Mouse (Mus musculus): ENCODE measurements around the gene Zfp239. TPM values are rescaled to one million over a fixed set of nuclear protein-coding genes. Genes with fewer than 3 reads are reported as not detected.
"Not testable (repeated sequence)": the region's sequence is repeated elsewhere in the genome, so short reads cannot be mapped to it uniquely, and the experiment has no call there.

Gene Zfp239
- polyA plus RNA-seq, 1 experiment from 2014 or later, result 12.3 TPM

DNA sequence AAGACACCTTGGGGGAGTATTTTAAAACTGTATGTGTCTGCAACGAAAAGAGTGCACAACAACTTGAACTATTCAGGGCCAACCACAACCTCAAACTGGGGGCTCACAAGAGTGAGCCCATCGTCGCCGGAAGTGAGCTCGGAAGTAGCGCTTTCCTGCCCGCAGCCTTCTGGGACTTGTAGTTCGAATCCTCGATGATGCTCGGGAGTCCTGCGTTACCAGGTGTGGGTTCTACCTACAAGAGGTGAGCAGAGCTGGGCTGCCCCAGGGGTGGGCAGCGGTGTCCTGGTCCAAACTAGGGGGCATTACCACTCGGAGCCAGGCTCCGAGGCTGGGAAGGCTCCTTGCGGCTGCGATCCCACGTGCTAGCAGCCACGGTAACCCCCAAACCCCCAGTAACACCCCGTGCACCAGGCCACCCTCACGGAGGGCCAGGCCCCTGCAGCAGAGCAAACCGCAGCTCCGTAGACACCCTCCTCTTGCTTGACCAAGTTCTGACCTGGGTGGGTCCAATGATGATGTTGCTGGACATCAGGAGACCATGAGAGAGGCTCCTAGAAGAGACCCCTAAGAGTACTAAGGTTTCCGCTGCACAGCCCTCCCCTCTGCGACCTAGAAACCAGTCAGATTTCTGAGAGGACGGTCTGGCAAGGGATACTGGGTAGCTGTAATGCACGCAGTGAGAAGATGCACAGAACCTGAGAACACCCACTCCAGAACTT lies 1.2 kb downstream of the Zfp239 start:
- H3K9ac ChIP-seq, result peak overlapping the region; percentile 63
- no peak for TF ChIP-seq CTCF (IDR thresholded peaks at IDR 0.05; ENCODE audit: low read depth)
- H3K4me2 ChIP-seq, result peak overlapping the region; percentile 80
- H3K36me3 ChIP-seq (ENCODE audit: insufficient read depth), result no peaks in the 10 kb centered on the region
- H3K9me3 ChIP-seq (ENCODE audit: low read depth, low read length), result no peaks in the 10 kb centered on the region
- ATAC-seq (ENCODE audit: insufficient read depth) (peak; percentile 84), DNase-seq (peak; percentile 87)
- peaks cover 6% of the 10 kb centered on the region; the same call in 1 of the 2 replicates for H3K4me1 ChIP-seq (ENCODE audit: insufficient read depth)
- H3K4me3 ChIP-seq (ENCODE audit: low read depth, low read length), result peak overlapping the region; percentile 64
- no peaks in the 10 kb centered on the region for H3K27me3 ChIP-seq (ENCODE audit: insufficient read depth, low read length)
- H3K27ac ChIP-seq (ENCODE audit: low read depth), result no peak overlapping the region
- 3% methylated on average over 26 of the region's 26 CpGs for WGBS

DNA sequence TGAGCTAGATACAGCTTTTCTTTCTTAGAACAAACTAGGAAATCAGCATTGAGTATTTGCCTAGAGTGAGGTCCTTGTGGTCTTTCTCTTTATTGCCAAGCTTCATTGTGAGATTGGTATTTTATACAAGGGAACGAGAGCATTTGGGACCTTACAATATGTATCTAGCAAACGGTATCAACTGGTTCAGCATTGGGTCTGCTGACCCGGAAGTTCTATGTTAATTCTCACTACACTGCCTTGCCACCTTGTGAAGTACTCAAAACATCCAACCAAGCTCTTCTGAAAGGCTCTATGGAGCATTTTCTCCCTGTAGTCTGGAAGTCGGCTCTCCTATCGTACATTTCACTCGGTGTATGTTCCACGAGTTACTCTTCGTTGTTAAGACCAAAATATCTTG lies 1.9 kb downstream of the Zfp239 start:
- ATAC-seq (ENCODE audit: insufficient read depth) (no peak), DNase-seq (no peak)
- Histone ChIP-seq H3K27me3 (ENCODE audit: insufficient read depth, low read length) (no peaks in the 10 kb centered on the region), H3K4me3 (ENCODE audit: low read depth, low read length) (peak overlapping the region; percentile 64), H3K4me1 (ENCODE audit: insufficient read depth) (peaks cover 6% of the 10 kb centered on the region; the same call in 1 of the 2 replicates), H3K9me3 (ENCODE audit: low read depth, low read length) (no peaks in the 10 kb centered on the region), H3K4me2 (peak overlapping the region; percentile 80), H3K27ac (ENCODE audit: low read depth) (no peak overlapping the region), H3K9ac (peak overlapping the region; percentile 63; the same call in 1 of the 2 replicates), H3K36me3 (ENCODE audit: insufficient read depth) (no peaks in the 10 kb centered on the region)
- WGBS, result 92% methylated on average over 8 of the region's 8 CpGs
- TF ChIP-seq CTCF (IDR thresholded peaks at IDR 0.05; ENCODE audit: low read depth), result no peak

DNA sequence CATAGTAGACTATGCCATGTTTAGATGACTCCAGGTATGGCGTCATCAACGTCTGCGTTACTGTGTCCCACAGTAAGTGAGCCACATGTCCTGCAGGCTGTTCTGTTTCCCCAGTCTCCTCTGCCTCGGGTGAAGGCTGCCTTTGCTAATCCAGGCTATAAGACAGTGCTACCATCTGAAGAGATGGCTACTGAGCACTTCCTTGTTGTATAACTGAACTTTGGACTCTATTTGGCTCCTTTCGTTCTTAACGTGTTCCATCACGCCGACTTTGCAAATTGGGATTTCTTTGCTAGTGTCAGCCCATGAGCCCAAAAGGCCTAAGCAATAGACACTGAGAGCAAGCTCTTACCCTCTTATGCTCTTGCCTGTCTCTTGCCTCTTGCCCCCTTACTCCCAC lies 6.3 kb downstream of the Zfp239 start:
- no peak for DNase-seq
- Histone ChIP-seq H3K4me1 (ENCODE audit: insufficient read depth) (peaks cover 6% of the 10 kb centered on the region; the same call in 1 of the 2 replicates), H3K36me3 (ENCODE audit: insufficient read depth) (no peaks in the 10 kb centered on the region), H3K27me3 (ENCODE audit: insufficient read depth, low read length) (no peaks in the 10 kb centered on the region), H3K4me3 (ENCODE audit: low read depth, low read length) (no peak overlapping the region), H3K9me3 (ENCODE audit: low read depth, low read length) (no peaks in the 10 kb centered on the region), H3K9ac (no peak overlapping the region), H3K27ac (ENCODE audit: low read depth) (no peak overlapping the region), H3K4me2 (no peak overlapping the region)
- ATAC-seq (ENCODE audit: insufficient read depth), result no peak
- TF ChIP-seq CTCF (IDR thresholded peaks at IDR 0.05; ENCODE audit: low read depth), result no peak
- WGBS, result 89% methylated on average over 8 of the region's 8 CpGs

- H3K9ac ChIP-seq, result no peak overlapping the region
- no peak overlapping the region for H3K27ac ChIP-seq (ENCODE audit: low read depth)
- H3K36me3 ChIP-seq (ENCODE audit: insufficient read depth), result no peaks in the 10 kb centered on the region
- no peaks in the 10 kb centered on the region for H3K9me3 ChIP-seq (ENCODE audit: low read depth, low read length)
- ATAC-seq (ENCODE audit: insufficient read depth), result no peak
- H3K4me2 ChIP-seq, result no peak overlapping the region
- TF ChIP-seq CTCF (IDR thresholded peaks at IDR 0.05; ENCODE audit: low read depth), result no peak
- 76% methylated on average over 14 of the region's 14 CpGs for WGBS
- DNase-seq, result no peak
- no peaks in the 10 kb centered on the region for H3K4me1 ChIP-seq (ENCODE audit: insufficient read depth)
- no peak overlapping the region for H3K4me3 ChIP-seq (ENCODE audit: low read depth, low read length)
- H3K27me3 ChIP-seq (ENCODE audit: insufficient read depth, low read length), result no peaks in the 10 kb centered on the region
Observed at GRCm38 (mm10) chr6:117871034-117871433, 9.1 kb downstream of the Zfp239 start.

GRCm38 (mm10) chr6:117873450-117873849 lies 11.6 kb downstream of the Zfp239 start:
- not testable (repeated sequence) for H3K27ac ChIP-seq (ENCODE audit: low read depth); H3K4me3 ChIP-seq (ENCODE audit: low read depth, low read length); H3K9ac ChIP-seq; H3K36me3 ChIP-seq (ENCODE audit: insufficient read depth); ATAC-seq (ENCODE audit: insufficient read depth); H3K9me3 ChIP-seq (ENCODE audit: low read depth, low read length); DNase-seq; H3K4me2 ChIP-seq; H3K4me1 ChIP-seq (ENCODE audit: insufficient read depth); H3K27me3 ChIP-seq (ENCODE audit: insufficient read depth, low read length)
- WGBS, result 88% methylated on average over 7 of the region's 7 CpGs

GRCm38 (mm10) chr6:117874621-117875281 lies 12.9 kb downstream of the Zfp239 start:
- no peaks in the 10 kb centered on the region for H3K27me3 ChIP-seq (ENCODE audit: insufficient read depth, low read length)
- no peak overlapping the region for H3K4me3 ChIP-seq (ENCODE audit: low read depth, low read length)
- no peak overlapping the region for H3K27ac ChIP-seq (ENCODE audit: low read depth)
- no peak for ATAC-seq (ENCODE audit: insufficient read depth)
- no peak for DNase-seq
- TF ChIP-seq CTCF (IDR thresholded peaks at IDR 0.05; ENCODE audit: low read depth), result no peak
- no peak overlapping the region for H3K4me2 ChIP-seq
- H3K9ac ChIP-seq, result no peak overlapping the region
- no peaks in the 10 kb centered on the region for H3K36me3 ChIP-seq (ENCODE audit: insufficient read depth)
- no peaks in the 10 kb centered on the region for H3K9me3 ChIP-seq (ENCODE audit: low read depth, low read length)
- WGBS, result 79% methylated on average over 3 of the region's 3 CpGs
- no peaks in the 10 kb centered on the region for H3K4me1 ChIP-seq (ENCODE audit: insufficient read depth)

- peak; percentile 95 for DNase-seq
Observed at GRCm38 (mm10) chr6:117878700-117879407, 17.0 kb downstream of the Zfp239 start.

More at GRCm38 (mm10) chr6:117878700-117879407, 17.0 kb downstream of the Zfp239 start:
- peaks cover 5% of the 10 kb centered on the region for H3K4me1 ChIP-seq (ENCODE audit: insufficient read depth)
- peak overlapping the region; percentile 99 for H3K27ac ChIP-seq (ENCODE audit: low read depth)
- H3K36me3 ChIP-seq (ENCODE audit: insufficient read depth), result no peaks in the 10 kb centered on the region
- TF ChIP-seq CTCF (IDR thresholded peaks at IDR 0.05; ENCODE audit: low read depth), result no peak
- 9% methylated on average over 26 of the region's 26 CpGs for WGBS
- H3K4me2 ChIP-seq, result peak overlapping the region; percentile 73
- H3K9me3 ChIP-seq (ENCODE audit: low read depth, low read length), result no peaks in the 10 kb centered on the region
- peak overlapping the region; percentile 44 for H3K4me3 ChIP-seq (ENCODE audit: low read depth, low read length)
- peak overlapping the region; percentile 76 for H3K9ac ChIP-seq
- peak; percentile 88 for ATAC-seq (ENCODE audit: insufficient read depth)
- no peaks in the 10 kb centered on the region for H3K27me3 ChIP-seq (ENCODE audit: insufficient read depth, low read length)
